Mouse (Mus musculus) ES-E14 (cell line): ENCODE data around the gene Gm32802.
"Not testable (repeated sequence)": the region's sequence is repeated elsewhere in the genome, so short reads cannot be mapped to it uniquely, and the experiment has no call there.

Source experiments
- CHD2 ChIP-seq: IDR thresholded peaks from 2 replicates; pipeline ENCODE4 v1.6.1; 2014; ENCODE audit warnings: mild to moderate bottlenecking, low read depth, low read length, inconsistent platforms
- HCFC1 ChIP-seq: IDR thresholded peaks from 2 replicates; pipeline ENCODE4 v1.6.1; 2012; ENCODE audit warnings: low read length, inconsistent platforms, borderline replicate concordance; ENCODE audit not compliant: insufficient read depth
- MAFK ChIP-seq: IDR thresholded peaks from 2 replicates; pipeline ENCODE4 v1.6.1; 2014; ENCODE audit warnings: mild to moderate bottlenecking, low read depth, low read length, inconsistent platforms; ENCODE audit not compliant: insufficient read depth
- ZC3H11A ChIP-seq: IDR thresholded peaks from 2 replicates; pipeline ENCODE4 v1.6.1; 2012; ENCODE audit warnings: low read depth, mild to moderate bottlenecking, inconsistent platforms, low read length, borderline replicate concordance
- ZNF384 ChIP-seq: IDR thresholded peaks from 2 replicates; pipeline ENCODE4 v1.6.1; 2012; ENCODE audit warnings: low read depth, low read length, inconsistent platforms

DNA sequence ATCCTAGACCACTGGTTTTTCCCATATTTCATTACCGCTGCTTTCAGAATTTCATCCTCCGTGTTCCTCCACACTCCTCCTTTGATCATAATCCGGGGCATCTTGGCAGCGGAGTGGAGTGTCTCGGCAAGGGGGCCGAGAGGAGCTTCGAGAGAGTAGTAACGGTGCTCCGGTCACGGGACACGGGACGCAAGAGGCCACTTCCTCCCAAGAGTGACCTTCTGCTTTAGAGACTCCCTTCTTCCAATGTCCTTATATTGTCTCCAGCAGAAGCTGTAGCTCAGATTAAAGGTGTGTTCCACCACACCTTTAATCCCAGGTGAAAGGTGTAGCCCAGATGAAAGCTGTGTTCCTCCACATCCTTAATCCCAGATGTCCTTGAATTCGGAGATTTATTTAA lies 17.8 kb upstream of the Gm32802 start, which contains the start of gene Gm32717:
- TF ChIP-seq CHD2, ZNF384, ZC3H11A, HCFC1, MAFK: not testable (repeated sequence)
